Mouse (Mus musculus): Measurements from ENCODE around the gene Rhof. TPM values are rescaled to one million over a fixed set of nuclear protein-coding genes. Genes with fewer than 3 reads are reported as not detected.
A peak's percentile ranks its signal among the peaks of the same experiment; 100 is the strongest.

Gene Rhof
- polyA plus RNA-seq, 1 experiment from 2014 or later: 1.5 TPM

- Histone ChIP-seq H3K4me2 (no peak overlapping the region), H3K4me3 (no peak overlapping the region), H3K4me1 (replicated peaks) (peaks cover 27% of the 10 kb centered on the region), H3K9me3 (replicated peaks) (no peaks in the 10 kb centered on the region), H3K27ac (no peak overlapping the region), H3K9ac (no peak overlapping the region), H3K27me3 (no peaks in the 10 kb centered on the region), H3K36me3 (no peaks in the 10 kb centered on the region; the same call in 1 of the 2 replicates)
- no peak for ATAC-seq (replicated peaks; ENCODE audit: insufficient number of reproducible peaks, insufficient read depth, low FRiP score, low read depth)
- WGBS: 59% methylated on average over 7 of the region's 7 CpGs
These were observed 30.1 kb downstream of the Rhof start for GRCm38 (mm10) chr5:123102376-123102775.

GRCm38 (mm10) chr5:123098487-123098886 is 34.0 kb downstream of the Rhof start:
- ATAC-seq (replicated peaks; ENCODE audit: insufficient number of reproducible peaks, insufficient read depth, low FRiP score, low read depth): no peak
- Histone ChIP-seq H3K36me3 (no peaks in the 10 kb centered on the region), H3K27me3 (no peaks in the 10 kb centered on the region), H3K9ac (no peak overlapping the region), H3K4me3 (no peak overlapping the region), H3K4me1 (replicated peaks) (peaks cover 10% of the 10 kb centered on the region), H3K9me3 (replicated peaks) (no peaks in the 10 kb centered on the region), H3K4me2 (no peak overlapping the region), H3K27ac (no peak overlapping the region)
- 84% methylated on average over 2 of the region's 2 CpGs for WGBS

GRCm38 (mm10) chr5:123096299-123096698 is 36.2 kb downstream of the Rhof start:
- no peak overlapping the region for H3K27ac ChIP-seq
- H3K4me1 ChIP-seq (replicated peaks): no peaks in the 10 kb centered on the region
- H3K9ac ChIP-seq: no peak overlapping the region
- no peak overlapping the region for H3K4me2 ChIP-seq
- H3K27me3 ChIP-seq: no peaks in the 10 kb centered on the region
- WGBS: 85% methylated on average over 8 of the region's 8 CpGs
- H3K9me3 ChIP-seq (replicated peaks): no peaks in the 10 kb centered on the region
- ATAC-seq (replicated peaks; ENCODE audit: insufficient number of reproducible peaks, insufficient read depth, low FRiP score, low read depth): no peak
- H3K4me3 ChIP-seq: no peak overlapping the region
- no peaks in the 10 kb centered on the region for H3K36me3 ChIP-seq

GRCm38 (mm10) chr5:123094238-123094991 is 38.1 kb downstream of the Rhof start:
- Histone ChIP-seq H3K27ac (no peak overlapping the region), H3K4me3 (no peak overlapping the region)
- 79% methylated on average over 25 of the region's 25 CpGs for WGBS

GRCm38 (mm10) chr5:123093077-123093633 is 39.3 kb downstream of the Rhof start:
- no peak overlapping the region for H3K27ac ChIP-seq

More at GRCm38 (mm10) chr5:123094238-123094991, 38.1 kb downstream of the Rhof start:
- Histone ChIP-seq H3K4me1 (replicated peaks) (no peaks in the 10 kb centered on the region), H3K4me2 (no peak overlapping the region), H3K9me3 (replicated peaks) (no peaks in the 10 kb centered on the region), H3K9ac (no peak overlapping the region), H3K27me3 (no peaks in the 10 kb centered on the region), H3K36me3 (no peaks in the 10 kb centered on the region)
- no peak for ATAC-seq (replicated peaks; ENCODE audit: insufficient number of reproducible peaks, insufficient read depth, low FRiP score, low read depth)

GRCm38 (mm10) chr5:123090560-123091306 is 41.8 kb downstream of the Rhof start:
- Histone ChIP-seq H3K4me1 (replicated peaks) (peaks cover 3% of the 10 kb centered on the region), H3K9me3 (replicated peaks) (no peaks in the 10 kb centered on the region), H3K27ac (no peak overlapping the region), H3K36me3 (no peaks in the 10 kb centered on the region), H3K9ac (no peak overlapping the region), H3K4me2 (no peak overlapping the region), H3K27me3 (no peaks in the 10 kb centered on the region), H3K4me3 (no peak overlapping the region)
- 87% methylated on average over 10 of the region's 10 CpGs for WGBS
- no peak for ATAC-seq (replicated peaks; ENCODE audit: insufficient number of reproducible peaks, insufficient read depth, low FRiP score, low read depth)

More at GRCm38 (mm10) chr5:123093077-123093633, 39.3 kb downstream of the Rhof start:
- Histone ChIP-seq H3K9me3 (replicated peaks) (no peaks in the 10 kb centered on the region), H3K27me3 (no peaks in the 10 kb centered on the region), H3K36me3 (no peaks in the 10 kb centered on the region), H3K4me3 (no peak overlapping the region), H3K9ac (no peak overlapping the region), H3K4me2 (no peak overlapping the region), H3K4me1 (replicated peaks) (no peaks in the 10 kb centered on the region)
- no peak for ATAC-seq (replicated peaks; ENCODE audit: insufficient number of reproducible peaks, insufficient read depth, low FRiP score, low read depth)
- 70% methylated on average over 14 of the region's 14 CpGs for WGBS

- no peak overlapping the region for H3K9ac ChIP-seq
- no peaks in the 10 kb centered on the region for H3K9me3 ChIP-seq (replicated peaks)
- no peak overlapping the region for H3K27ac ChIP-seq
- no peak overlapping the region for H3K4me2 ChIP-seq
- ATAC-seq (replicated peaks; ENCODE audit: insufficient number of reproducible peaks, insufficient read depth, low FRiP score, low read depth): no peak
- no peaks in the 10 kb centered on the region for H3K36me3 ChIP-seq
- WGBS: 76% methylated on average over 4 of the region's 4 CpGs
- H3K4me1 ChIP-seq (replicated peaks): peaks cover 5% of the 10 kb centered on the region
- no peak overlapping the region for H3K4me3 ChIP-seq
- no peaks in the 10 kb centered on the region for H3K27me3 ChIP-seq
These were observed 43.7 kb downstream of the Rhof start for GRCm38 (mm10) chr5:123088784-123089183.

- 80% methylated on average over 2 of the region's 2 CpGs for WGBS
- H3K4me1 ChIP-seq (replicated peaks): peaks cover 10% of the 10 kb centered on the region
These were observed 46.0 kb downstream of the Rhof start for GRCm38 (mm10) chr5:123086501-123086900.

GRCm38 (mm10) chr5:123083340-123084050 is 49.0 kb downstream of the Rhof start:
- Histone ChIP-seq H3K27ac (no peak overlapping the region), H3K36me3 (no peaks in the 10 kb centered on the region), H3K27me3 (no peaks in the 10 kb centered on the region), H3K9me3 (replicated peaks) (no peaks in the 10 kb centered on the region), H3K4me1 (replicated peaks) (peaks cover 13% of the 10 kb centered on the region), H3K4me2 (no peak overlapping the region), H3K4me3 (no peak overlapping the region), H3K9ac (no peak overlapping the region)
- no peak for ATAC-seq (replicated peaks; ENCODE audit: insufficient number of reproducible peaks, insufficient read depth, low FRiP score, low read depth)
- whole genome bisulfite sequencing: 51% methylated on average over 13 of the region's 13 CpGs

More at GRCm38 (mm10) chr5:123086501-123086900, 46.0 kb downstream of the Rhof start:
- H3K27ac ChIP-seq: no peak overlapping the region
- H3K4me3 ChIP-seq: no peak overlapping the region
- no peaks in the 10 kb centered on the region for H3K27me3 ChIP-seq
- no peak overlapping the region for H3K9ac ChIP-seq
- ATAC-seq (replicated peaks; ENCODE audit: insufficient number of reproducible peaks, insufficient read depth, low FRiP score, low read depth): no peak
- H3K9me3 ChIP-seq (replicated peaks): no peaks in the 10 kb centered on the region
- H3K4me2 ChIP-seq: no peak overlapping the region
- H3K36me3 ChIP-seq: no peaks in the 10 kb centered on the region

GRCm38 (mm10) chr5:123080510-123080909 is 52.0 kb downstream of the Rhof start:
- WGBS: 91% methylated on average over 13 of the region's 13 CpGs
- Histone ChIP-seq H3K4me3 (no peak overlapping the region), H3K27ac (peak overlapping the region; percentile 68; the same call in 1 of the 2 replicates), H3K9me3 (replicated peaks) (no peaks in the 10 kb centered on the region), H3K4me1 (replicated peaks) (peaks cover 26% of the 10 kb centered on the region), H3K36me3 (no peaks in the 10 kb centered on the region), H3K4me2 (no peak overlapping the region), H3K27me3 (no peaks in the 10 kb centered on the region), H3K9ac (no peak overlapping the region)
- no peak for ATAC-seq (replicated peaks; ENCODE audit: insufficient number of reproducible peaks, insufficient read depth, low FRiP score, low read depth)

- 54% methylated on average over 8 of the region's 8 CpGs for WGBS
- H3K9ac ChIP-seq: no peak overlapping the region
- H3K27me3 ChIP-seq: no peaks in the 10 kb centered on the region
- no peaks in the 10 kb centered on the region for H3K36me3 ChIP-seq
- H3K9me3 ChIP-seq (replicated peaks): no peaks in the 10 kb centered on the region
- peak overlapping the region; percentile 4; the same call in 1 of the 2 replicates for H3K4me2 ChIP-seq
- H3K27ac ChIP-seq: peak overlapping the region; percentile 68
- peaks cover 31% of the 10 kb centered on the region for H3K4me1 ChIP-seq (replicated peaks)
- no peak for ATAC-seq (replicated peaks; ENCODE audit: insufficient number of reproducible peaks, insufficient read depth, low FRiP score, low read depth)
- no peak overlapping the region for H3K4me3 ChIP-seq
These were observed 52.5 kb downstream of the Rhof start for GRCm38 (mm10) chr5:123080041-123080440.
